Mouse (Mus musculus) lung, adult 2 months (tissue): ENCODE measurements around the gene Fam160b1. TPM values are rescaled to one million over a fixed set of nuclear protein-coding genes. Genes with fewer than 3 reads are reported as not detected.

Experiments
- DNase-seq: peaks from one replicate; pipeline ENCODE4 v3.0.0; 2022
- H3K4me1 ChIP-seq: fragments of 200-500 bp; 2 replicates; pipeline ENCODE4 v1.6.1; 2011; ENCODE audit warnings: low read length; ENCODE audit not compliant: control insufficient read depth, insufficient read depth
- H3K4me3 ChIP-seq: fragments of 200-500 bp; replicated peaks from 2 replicates; pipeline ENCODE3; 2011; ENCODE audit warnings: low read depth, mild to moderate bottlenecking, control low read depth, low read length; ENCODE audit errors: extremely low read depth
- CTCF ChIP-seq: fragments of 200-500 bp; IDR thresholded peaks from 2 replicates; pipeline ENCODE4 v1.5.1; 2011; ENCODE audit warnings: mild to moderate bottlenecking, low read length, control low read depth; ENCODE audit not compliant: insufficient read depth
- POLR2A ChIP-seq: fragments of 200-500 bp; IDR thresholded peaks from 2 replicates; pipeline ENCODE4 v1.6.1; 2011; ENCODE audit warnings: low read depth, mild to moderate bottlenecking, control low read depth, low read length, borderline replicate concordance; ENCODE audit errors: extremely low read depth
- WGBS: fragments of 180-500 bp; shearing (Covaris S2); methylation state at CpG from one replicate; pipeline ENCODE4 v1.1.7; 2018; 5-methylcytosine and 5-hydroxymethylcytosine counted together
- polyA plus RNA-seq: library from polyadenylated mRNA; depleted of rRNA; stranded (reverse); fragments of >200 nt; gene quantifications from 2 replicates; pipeline ENCODE4 v1.2.3, GENCODE M21; 2012

The Fam160b1 gene
- polyA plus RNA-seq, 1 experiment: 17.5 TPM

GRCm38 (mm10) chr19:57411375-57412196, 51.1 kb downstream of the Fam160b1 start:
- TF ChIP-seq POLR2A (no peak), CTCF (no peak)
- DNase-seq: peak; percentile 16
- peak overlapping the region; percentile 25 for H3K4me3 ChIP-seq
- 13% methylated on average over 29 of the region's 29 CpGs for WGBS
- no peaks in the 10 kb centered on the region for H3K4me1 ChIP-seq

DNA sequence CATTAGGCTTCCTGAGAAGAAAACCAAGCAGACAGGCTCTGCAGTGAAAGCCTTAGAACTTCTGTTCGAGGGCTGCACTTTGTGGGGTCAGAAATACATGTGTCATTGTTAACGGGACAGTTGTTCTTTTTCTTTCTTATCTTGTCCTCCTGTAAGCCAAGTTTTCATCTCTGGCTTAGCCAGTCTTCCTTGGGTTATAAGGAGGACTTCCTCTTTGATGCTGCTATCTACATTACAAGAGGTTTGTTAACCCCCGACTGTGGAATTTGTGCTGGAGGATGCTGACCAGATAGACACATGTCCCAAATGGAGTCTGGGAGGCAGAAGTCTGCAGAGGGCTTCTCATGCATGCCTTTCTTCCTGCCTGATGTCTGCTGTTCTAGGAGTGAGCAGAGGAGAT, 52.7 kb downstream of the Fam160b1 start:
- DNase-seq: no peak
- WGBS: 41% methylated on average over 3 of the region's 3 CpGs
- no peak overlapping the region for H3K4me3 ChIP-seq
- no peaks in the 10 kb centered on the region for H3K4me1 ChIP-seq
- no peak for TF ChIP-seq POLR2A
- no peak for TF ChIP-seq CTCF

- 87% methylated on average over 6 of the region's 6 CpGs for WGBS
- TF ChIP-seq CTCF (no peak), POLR2A (no peak)
- Histone ChIP-seq H3K4me1 (no peaks in the 10 kb centered on the region), H3K4me3 (no peak overlapping the region)
- no peak for DNase-seq
Measured at GRCm38 (mm10) chr19:57413918-57414317, 53.4 kb downstream of the Fam160b1 start.

DNA sequence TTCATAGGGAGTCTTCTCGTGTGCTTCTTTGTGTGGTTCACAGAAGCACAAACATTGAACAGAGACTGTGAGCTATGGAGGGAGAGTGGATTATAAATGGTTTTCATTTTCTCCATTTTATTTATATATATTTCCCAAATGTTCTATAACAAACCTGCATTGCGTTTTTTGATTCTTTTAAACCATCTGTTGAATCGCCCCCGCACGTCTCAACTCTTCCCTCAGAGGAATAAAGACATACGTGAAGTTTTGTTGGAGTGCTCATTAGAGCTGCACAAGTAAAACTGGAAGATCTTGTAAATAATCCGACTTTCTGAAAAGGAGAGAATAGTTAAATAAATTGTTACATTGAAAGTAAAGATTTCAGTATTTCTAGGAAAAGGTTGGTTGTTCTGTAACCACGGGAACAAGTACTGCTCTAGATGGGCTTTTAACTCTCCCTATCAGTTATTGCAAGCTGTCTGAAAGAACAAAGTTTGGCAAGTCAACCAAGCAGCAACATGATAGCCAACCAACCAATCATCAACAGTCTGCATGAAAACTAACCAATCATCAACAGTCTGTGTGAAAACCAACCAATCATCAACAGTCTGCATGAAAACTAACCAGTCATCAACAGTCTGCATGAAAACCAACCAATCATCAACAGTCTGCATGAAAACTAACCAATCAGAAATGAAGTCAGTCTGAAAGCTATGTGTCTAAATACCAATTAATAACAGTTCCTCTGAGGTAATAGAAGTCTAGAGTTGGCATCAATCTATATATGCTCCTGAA, 54.7 kb downstream of the Fam160b1 start:
- Histone ChIP-seq H3K4me3 (no peak overlapping the region), H3K4me1 (no peaks in the 10 kb centered on the region)
- WGBS: 89% methylated on average over 8 of the region's 8 CpGs
- TF ChIP-seq POLR2A (no peak), CTCF (no peak)
- DNase-seq: no peak

GRCm38 (mm10) chr19:57417800-57418580, 57.5 kb downstream of the Fam160b1 start:
- no peak overlapping the region for H3K4me3 ChIP-seq
- WGBS: 28% methylated on average over 17 of the region's 17 CpGs
- no peak for TF ChIP-seq POLR2A
- no peak for TF ChIP-seq CTCF
- no peak for DNase-seq
- no peaks in the 10 kb centered on the region for H3K4me1 ChIP-seq

DNA sequence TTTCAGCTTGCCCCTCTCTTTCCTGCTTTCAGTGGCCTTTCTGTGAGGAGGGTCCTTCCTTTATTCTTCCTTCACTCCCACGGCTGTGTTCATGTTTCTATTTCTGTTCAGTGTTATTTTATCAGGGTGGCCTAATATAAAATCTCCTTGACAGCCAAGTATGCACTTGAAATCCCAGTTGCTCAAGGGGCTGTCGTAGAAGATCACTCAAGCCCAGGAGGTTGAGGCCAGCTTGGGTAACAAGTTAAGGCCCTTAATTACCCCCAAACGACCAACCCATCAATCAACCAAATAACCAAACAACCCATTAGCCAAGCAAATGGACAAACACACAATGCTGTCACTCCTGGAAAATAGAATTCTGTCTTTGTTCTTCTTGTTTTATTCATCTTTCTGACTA, 62.9 kb downstream of the Fam160b1 start:
- DNase-seq: no peak
- Histone ChIP-seq H3K4me3 (no peak overlapping the region), H3K4me1 (no peaks in the 10 kb centered on the region)
- TF ChIP-seq POLR2A (no peak), CTCF (no peak)
- 34% methylated on average over 3 of the region's 3 CpGs for WGBS

GRCm38 (mm10) chr19:57425296-57425695, 64.8 kb downstream of the Fam160b1 start:
- Histone ChIP-seq H3K4me3 (no peak overlapping the region), H3K4me1 (no peaks in the 10 kb centered on the region)
- no peak for TF ChIP-seq CTCF
- TF ChIP-seq POLR2A: no peak
- no peak for DNase-seq
- WGBS: 97% methylated on average over 15 of the region's 15 CpGs

DNA sequence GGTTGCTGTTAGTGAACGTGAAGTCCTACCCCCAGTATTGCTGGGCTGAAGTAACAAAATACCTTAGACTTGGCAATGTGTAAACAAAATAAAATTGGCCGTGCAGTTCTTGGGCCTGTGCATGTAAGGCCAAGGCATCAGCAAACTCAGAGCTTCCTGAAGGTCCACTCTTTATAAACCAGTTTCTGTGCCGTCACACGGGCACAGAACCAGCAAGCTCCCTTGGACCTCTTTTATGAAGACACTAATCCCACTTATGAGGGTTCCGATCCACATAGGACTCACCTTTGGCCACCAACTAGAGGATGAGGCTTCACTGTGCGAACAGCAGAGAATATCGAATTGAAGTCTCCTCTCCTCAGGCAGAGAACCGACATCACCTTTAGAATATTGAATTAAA, 66.4 kb downstream of the Fam160b1 start:
- WGBS: 90% methylated on average over 8 of the region's 8 CpGs

DNA sequence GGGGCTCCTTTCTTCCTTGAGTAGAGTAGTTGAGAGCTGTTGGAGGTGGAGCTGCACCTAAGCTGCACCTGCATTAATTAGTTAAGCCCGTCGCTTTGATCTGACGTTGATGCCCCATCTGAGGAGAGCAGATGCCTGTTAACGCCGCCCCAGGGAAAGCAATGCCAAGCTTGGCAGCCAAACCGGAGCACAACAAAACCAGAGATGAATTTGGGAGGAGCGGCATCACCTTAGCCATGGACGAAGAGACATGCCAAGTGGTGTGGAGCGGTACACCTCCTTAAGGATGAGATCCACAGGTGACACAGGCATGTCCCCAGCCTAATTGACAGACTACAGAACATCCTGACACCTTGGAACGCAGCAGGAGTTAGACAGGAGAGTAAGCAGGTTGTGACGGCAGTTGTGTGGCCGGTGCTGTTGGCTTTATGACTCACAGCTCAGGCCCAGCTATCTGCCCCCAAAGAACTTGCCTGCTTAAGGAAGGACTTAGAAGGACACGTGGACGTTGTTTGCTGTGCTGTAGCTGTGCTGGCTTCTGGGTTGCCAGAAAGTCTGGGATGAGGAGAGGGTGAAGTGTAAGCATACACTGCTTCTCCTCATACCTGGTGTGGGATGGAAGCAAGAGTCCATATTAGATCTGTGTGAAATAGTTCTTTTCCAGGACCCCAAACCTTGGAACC, 67.4 kb downstream of the Fam160b1 start:
- Histone ChIP-seq H3K4me1 (no peaks in the 10 kb centered on the region), H3K4me3 (no peak overlapping the region)
- TF ChIP-seq CTCF: no peak
- TF ChIP-seq POLR2A: no peak
- 81% methylated on average over 14 of the region's 14 CpGs for WGBS
- DNase-seq: no peak

More for the DNA sequence above, 66.4 kb downstream of the Fam160b1 start:
- no peak for DNase-seq
- TF ChIP-seq CTCF: no peak
- TF ChIP-seq POLR2A: no peak
- Histone ChIP-seq H3K4me1 (no peaks in the 10 kb centered on the region), H3K4me3 (no peak overlapping the region)
